Mouse (Mus musculus): Measurements from ENCODE around the gene Itih3.

GRCm38 (mm10) chr14:30881718-30882108 lies 41.8 kb downstream of the Itih3 start:
- TF ChIP-seq GATA1 (IDR thresholded peaks at IDR 0.05; ENCODE audit: low read length) (no peak), TAL1 (IDR thresholded peaks at IDR 0.05; ENCODE audit: low read length) (no peak)

All from erythroblast, embryonic 14.5 days (primary cell).